Mouse (Mus musculus) heart, adult 2 months (tissue): Measurements from ENCODE around the gene Inpp5k. TPM values are rescaled to one million over a fixed set of nuclear protein-coding genes. Genes with fewer than 3 reads are reported as not detected.
A peak's percentile ranks its signal among the peaks of the same experiment; 100 is the strongest.

ENCODE experiments used
- DNase-seq, 2 experiments: peaks; one replicate each; pipeline ENCODE4 v3.0.0; 2021
- H3K27ac ChIP-seq: fragments of 200-600 bp; 2 replicates; pipeline ENCODE4 v1.8.1; 2022
- H3K27me3 ChIP-seq: fragments of 200-500 bp; 2 replicates; pipeline ENCODE4 v1.6.1; 2012; ENCODE audit warnings: mild to moderate bottlenecking, low read length, inconsistent platforms, mixed read lengths; ENCODE audit not compliant: control insufficient read depth, insufficient read depth
- H3K36me3 ChIP-seq: fragments of 200-500 bp; 2 replicates; pipeline ENCODE4 v1.6.1; 2012; ENCODE audit warnings: low read length, inconsistent platforms; ENCODE audit not compliant: control insufficient read depth, insufficient read depth
- H3K4me1 ChIP-seq: fragments of 200-500 bp; 2 replicates; pipeline ENCODE4 v1.6.1; 2011; ENCODE audit warnings: low read length; ENCODE audit not compliant: control insufficient read depth, insufficient read depth
- H3K4me3 ChIP-seq: fragments of 200-600 bp; 2 replicates; pipeline ENCODE4 v1.8.1; 2022
- H3K79me2 ChIP-seq: fragments of 200-500 bp; replicated peaks from 2 replicates; pipeline ENCODE4 v1.6.1; 2012; ENCODE audit warnings: mild to moderate bottlenecking, inconsistent platforms, low read length, moderate library complexity, mixed read lengths; ENCODE audit not compliant: control insufficient read depth, insufficient read depth
- H3K9ac ChIP-seq: fragments of 200-500 bp; 2 replicates; pipeline ENCODE4 v1.6.1; 2012; ENCODE audit warnings: low read depth, mild to moderate bottlenecking, control low read depth, inconsistent platforms, low read length, mixed read lengths
- CTCF ChIP-seq: fragments of 200-600 bp; IDR thresholded peaks from 2 replicates; pipeline ENCODE4 v1.8.1; 2022; ENCODE audit warnings: antibody characterized with exemption, mild to moderate bottlenecking, moderate library complexity
- EP300 ChIP-seq: fragments of 200-500 bp; IDR thresholded peaks from 2 replicates; pipeline ENCODE4 v1.6.1; 2011; ENCODE audit warnings: low read depth, low read length, control low read depth; ENCODE audit not compliant: insufficient read depth
- POLR2A ChIP-seq: fragments of 200-500 bp; IDR thresholded peaks from 2 replicates; pipeline ENCODE4 v1.6.1; 2011; ENCODE audit warnings: mild to moderate bottlenecking, low read depth, low read length, control low read depth; ENCODE audit not compliant: insufficient read depth
- WGBS: fragments of 180-500 bp; shearing (Covaris S2); methylation state at CpG from one replicate; pipeline ENCODE4 v1.1.7; 2018; 5-methylcytosine and 5-hydroxymethylcytosine counted together
- intact Hi-C: fragments of 180-260 bp; cut with DNase I; formaldehyde crosslinking; loops from one replicate; pipeline ENCODE4 v1.15.1; 2025
- polyA plus RNA-seq: library from polyadenylated mRNA; depleted of rRNA; stranded (reverse); fragments of >200 nt; gene quantifications from 2 replicates; pipeline ENCODE4 v1.2.3, GENCODE M21; 2012
- total RNA-seq, 2 experiments: library from RNA; stranded (reverse); gene quantifications; 2 replicates each; pipeline ENCODE4 v1.2.3; 2021

Inpp5k gene
- total and polyA plus RNA-seq, 3 experiments = 24.5 to 42.8 (median 30.2) TPM

DNA sequence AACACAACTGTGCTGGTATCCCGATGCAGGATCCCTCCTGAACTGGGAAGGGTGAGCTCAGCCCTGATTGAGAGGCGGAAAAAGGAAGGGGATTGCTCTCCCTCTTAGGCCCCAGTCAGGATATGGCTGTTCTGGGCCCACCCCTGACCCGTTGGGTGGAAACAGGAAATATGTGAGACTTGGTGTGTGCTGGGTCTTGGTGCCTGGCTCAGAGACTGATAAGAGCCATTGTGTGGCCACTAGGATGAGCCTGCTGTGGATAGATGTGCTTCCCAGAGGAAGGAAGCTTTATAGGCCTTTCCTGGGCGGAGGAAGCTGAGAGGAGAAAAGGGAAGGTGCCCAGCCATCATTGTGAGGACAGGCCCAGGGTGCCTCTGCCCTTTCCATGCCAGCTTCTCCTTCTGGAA lies 18.4 kb downstream of the Inpp5k start:
- TF ChIP-seq EP300 (peak; percentile 95), POLR2A (peak; percentile 62), CTCF (0 out of 2 replicates have a peak, but pooled peaks have one; percentile 15)
- Histone ChIP-seq H3K4me3 (no peak overlapping the region), H3K4me1 (peaks cover 30% of the 10 kb centered on the region), H3K36me3 (peaks cover 2% of the 10 kb centered on the region; the same call in 1 of the 2 replicates), H3K27me3 (no peaks in the 10 kb centered on the region), H3K9ac (no peak overlapping the region), H3K27ac (peak overlapping the region; percentile 98), H3K79me2 (no peaks in the 10 kb centered on the region)
- intact Hi-C loops = no loop called here
- WGBS = 42% methylated on average over 4 of the region's 4 CpGs
- peak; percentile 69 to 79 for DNase-seq

DNA sequence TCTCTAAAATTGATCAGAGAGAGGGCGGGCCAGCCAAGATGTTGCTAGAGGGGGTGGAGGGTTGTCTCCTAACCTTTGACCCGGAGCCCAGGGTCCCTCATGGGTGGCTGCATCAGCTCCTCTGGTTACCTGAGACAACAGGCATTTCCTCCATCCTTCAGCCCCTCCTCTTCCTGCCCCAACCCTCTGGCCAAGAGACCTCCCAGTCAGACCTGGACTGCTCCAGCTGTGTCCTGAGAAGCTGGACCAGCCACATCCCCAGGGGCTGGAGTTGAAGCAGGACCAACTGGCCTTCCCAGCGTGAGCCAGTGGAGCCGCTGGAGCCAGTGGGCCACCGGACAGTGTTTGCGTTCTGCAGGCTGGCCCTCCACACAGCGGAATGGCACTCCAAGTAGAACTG lies 19.5 kb downstream of the Inpp5k start, which contains the start of gene Myo1c:
Gene Myo1c (plus strand): TSS at position 194 of the 400 bp plus-strand sequence.
- H3K9ac ChIP-seq = peak within 1 kb of the TSS; percentile 98
- TF ChIP-seq POLR2A = peak; percentile 95
- TF ChIP-seq CTCF = no peak
- TF ChIP-seq EP300 = peak; percentile 91
- H3K79me2 ChIP-seq = no peaks in the 10 kb centered on the region
- DNase-seq = peak; percentile 83 to 85
- peak within 1 kb of the TSS; percentile 69 for H3K4me3 ChIP-seq
- peaks cover 2% of the 10 kb centered on the region; the same call in 1 of the 2 replicates for H3K36me3 ChIP-seq
- peaks cover 36% of the 10 kb centered on the region for H3K4me1 ChIP-seq
- WGBS = 31% methylated on average over 7 of the region's 7 CpGs
- intact Hi-C loops = no loop called here
- H3K27me3 ChIP-seq = no peaks in the 10 kb centered on the region
- peak within 1 kb of the TSS; percentile 98 for H3K27ac ChIP-seq

DNA sequence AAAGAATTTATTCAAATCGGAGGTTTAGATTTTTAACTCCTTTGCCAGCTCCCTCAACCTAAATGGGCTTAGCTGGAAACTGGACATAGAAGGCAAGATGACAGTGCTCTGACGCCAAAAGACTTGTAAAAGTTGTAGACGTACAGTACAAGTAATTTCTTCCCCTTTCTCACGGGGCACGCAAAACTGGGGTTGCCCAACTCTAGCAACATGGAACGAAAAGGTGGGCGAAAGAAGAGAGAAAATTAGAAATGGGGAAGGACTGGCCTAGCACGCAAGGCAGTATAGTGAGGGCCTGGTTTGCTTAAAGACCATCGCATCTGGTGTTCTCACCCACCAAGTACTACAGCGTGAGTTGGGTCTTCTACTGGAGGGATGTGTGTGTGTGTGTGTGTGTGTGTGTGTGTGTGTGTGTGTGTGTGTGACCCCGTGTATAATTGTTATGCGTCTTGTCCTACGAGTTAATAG lies 20.2 kb downstream of the Inpp5k start:
- 29% methylated on average over 13 of the region's 13 CpGs for WGBS
- no peak for DNase-seq
- intact Hi-C loops = loop anchor here (1.0 kb wide), 1 partner anchor 20 kb away; no protein-coding TSS in a partner anchor
- peak overlapping the region; percentile 98 for H3K9ac ChIP-seq
- peak overlapping the region; percentile 98 for H3K27ac ChIP-seq
- peaks cover 37% of the 10 kb centered on the region for H3K4me1 ChIP-seq
- H3K27me3 ChIP-seq = no peaks in the 10 kb centered on the region
- no peaks in the 10 kb centered on the region for H3K79me2 ChIP-seq
- no peak for TF ChIP-seq POLR2A
- TF ChIP-seq EP300 = no peak
- no peak for TF ChIP-seq CTCF
- peak overlapping the region; percentile 69 for H3K4me3 ChIP-seq
- H3K36me3 ChIP-seq = peaks cover 2% of the 10 kb centered on the region; the same call in 1 of the 2 replicates

DNA sequence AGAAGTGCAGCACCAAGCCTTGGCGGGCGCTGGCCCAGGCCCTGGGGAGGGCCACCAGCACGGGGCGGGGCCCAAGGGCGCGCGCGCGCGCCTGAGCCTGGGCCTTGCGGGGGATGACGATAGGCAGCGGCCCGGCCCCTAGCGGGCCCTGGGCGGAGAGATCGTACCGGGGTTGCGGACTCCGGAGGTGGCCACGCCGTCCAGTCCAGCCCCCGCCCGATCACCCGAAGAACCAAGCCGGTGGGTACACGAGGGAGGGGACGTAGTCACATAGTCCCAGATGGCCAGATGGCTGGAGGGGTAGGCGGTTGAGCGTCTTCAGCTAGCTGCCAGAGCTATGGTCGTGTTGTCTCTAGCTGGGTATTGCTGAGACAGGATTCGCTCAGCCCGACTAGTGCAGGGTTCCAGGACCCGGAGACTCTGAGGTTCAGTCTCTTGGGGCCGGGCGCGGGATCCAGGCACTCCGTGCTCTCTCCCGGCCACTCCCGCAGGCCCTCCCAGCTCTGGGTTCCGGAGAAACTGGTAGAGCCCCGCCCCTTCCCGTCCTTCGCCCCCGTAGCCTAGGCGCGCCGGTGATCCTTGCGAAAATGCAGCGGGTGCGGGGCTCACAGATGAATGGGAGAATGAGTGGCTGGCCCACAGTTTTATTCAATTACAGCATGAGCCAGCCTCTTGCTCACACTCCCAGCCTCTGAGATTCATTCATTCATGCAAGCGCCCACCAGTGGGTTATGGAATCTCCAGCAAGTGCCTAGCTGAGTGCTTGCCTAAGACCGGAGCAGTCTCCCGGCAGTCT lies 20.8 kb downstream of the Inpp5k start:
- Histone ChIP-seq H3K79me2 (no peaks in the 10 kb centered on the region), H3K36me3 (peaks cover 2% of the 10 kb centered on the region; the same call in 1 of the 2 replicates), H3K4me3 (peak overlapping the region; percentile 69), H3K4me1 (peaks cover 37% of the 10 kb centered on the region), H3K9ac (peak overlapping the region; percentile 98), H3K27ac (peak overlapping the region; percentile 98), H3K27me3 (no peaks in the 10 kb centered on the region)
- DNase-seq = peak; percentile 89 to 92
- under 1% methylated on average over 54 of the region's 54 CpGs for WGBS
- intact Hi-C loops = loop anchor here (1.0 kb wide), 1 partner anchor 20 kb away; no protein-coding TSS in a partner anchor
- peak; percentile 71 for TF ChIP-seq POLR2A
- no peak for TF ChIP-seq EP300
- TF ChIP-seq CTCF = peak; percentile 29

DNA sequence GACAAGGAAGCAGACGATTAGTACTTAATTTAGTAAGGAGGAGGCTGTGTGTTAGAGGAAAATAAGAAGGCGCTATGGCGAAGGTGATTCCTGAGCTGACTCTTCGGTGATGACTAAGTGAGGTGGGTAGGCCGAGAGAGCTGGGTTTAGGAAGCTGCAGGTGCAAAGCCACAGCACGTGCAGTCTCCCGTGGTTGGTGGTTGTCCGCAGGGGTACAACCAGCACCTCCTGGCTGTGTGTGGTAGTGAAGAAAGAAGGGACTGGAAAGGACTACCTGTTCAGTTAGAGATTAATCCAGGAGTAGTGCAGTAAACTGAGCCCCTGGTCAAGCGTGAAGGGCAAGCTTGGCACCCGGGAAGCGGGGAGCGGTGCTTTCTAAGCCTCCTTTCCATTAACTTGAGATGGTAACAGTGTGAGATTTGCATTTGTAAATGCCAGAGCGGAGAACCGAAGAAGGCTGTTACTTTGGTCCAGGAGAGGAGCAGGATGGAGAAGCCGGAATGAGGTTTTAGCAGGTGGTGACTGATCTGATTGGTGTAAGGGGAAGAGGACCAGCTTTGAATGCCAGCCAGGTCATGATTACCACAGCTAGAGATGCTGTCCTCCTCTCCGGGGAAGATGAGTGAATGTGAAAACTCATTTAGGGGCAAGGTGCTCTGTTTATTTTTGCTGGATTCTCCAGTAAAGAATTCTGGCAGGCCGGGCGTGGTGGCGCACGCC lies 21.6 kb downstream of the Inpp5k start:
- DNase-seq = peak in 1 of 2 experiments; percentile 19
- WGBS = 33% methylated on average over 20 of the region's 20 CpGs
- Histone ChIP-seq H3K4me1 (peaks cover 41% of the 10 kb centered on the region), H3K36me3 (peaks cover 2% of the 10 kb centered on the region; the same call in 1 of the 2 replicates), H3K79me2 (no peaks in the 10 kb centered on the region), H3K9ac (peak overlapping the region; percentile 98), H3K27ac (peak overlapping the region; percentile 98), H3K4me3 (peak overlapping the region; percentile 69), H3K27me3 (no peaks in the 10 kb centered on the region)
- intact Hi-C loops = no loop called here
- TF ChIP-seq CTCF (no peak), POLR2A (no peak), EP300 (no peak)
